Mouse (Mus musculus): ENCODE data around the gene Ttk.

GRCm38 (mm10) chr9:83820976-83821375 lies 13.5 kb upstream of the Ttk start:
- TF ChIP-seq CTCF (IDR thresholded peaks at IDR 0.05) (no peak), EP300 (IDR thresholded peaks at IDR 0.05) (no peak)

Measured in lung, postnatal 0 days (tissue).